Mouse (Mus musculus): ENCODE measurements around the gene Mak. TPM values are rescaled to one million over a fixed set of nuclear protein-coding genes. Genes with fewer than 3 reads are reported as not detected.

Gene Mak
- polyA plus RNA-seq (2011; ENCODE audit: insufficient read length, low read depth, missing spikeins), result not detected in 2 replicates

- no peak for TF ChIP-seq CTCF (IDR thresholded peaks at IDR 0.05; ENCODE audit: borderline replicate concordance, insufficient read depth, low read length)
- no peak for TF ChIP-seq POLR2A (IDR thresholded peaks at IDR 0.05; ENCODE audit: low read depth, low read length)
- no peak within 1 kb of the TSS for H3K27ac ChIP-seq (ENCODE audit: insufficient read depth, low read length)
- H3K4me3 ChIP-seq (ENCODE audit: insufficient read depth, low read length), result peak within 1 kb of the TSS; percentile 44
- H3K4me1 ChIP-seq (ENCODE audit: control insufficient read depth, insufficient read depth, low read length), result no peaks in the 10 kb centered on the region
These were observed at the start of gene Mak for GRCm38 (mm10) chr13:41079421-41079780. Gene Mak, minus strand, starts transcription at chr13:41079706.

- no peak overlapping the region for H3K27ac ChIP-seq (ENCODE audit: insufficient read depth, low read length)
- H3K4me3 ChIP-seq (ENCODE audit: insufficient read depth, low read length), result no peak overlapping the region
- H3K4me1 ChIP-seq (ENCODE audit: control insufficient read depth, insufficient read depth, low read length), result no peaks in the 10 kb centered on the region
- no peak for TF ChIP-seq CTCF (IDR thresholded peaks at IDR 0.05; ENCODE audit: borderline replicate concordance, insufficient read depth, low read length)
- no peak for TF ChIP-seq POLR2A (IDR thresholded peaks at IDR 0.05; ENCODE audit: low read depth, low read length)
These were observed 49.6 kb upstream of the Mak start for GRCm38 (mm10) chr13:41129061-41129460.

GRCm38 (mm10) chr13:41128326-41128725, 48.8 kb upstream of the Mak start:
- TF ChIP-seq CTCF (IDR thresholded peaks at IDR 0.05; ENCODE audit: borderline replicate concordance, insufficient read depth, low read length) (no peak), POLR2A (IDR thresholded peaks at IDR 0.05; ENCODE audit: low read depth, low read length) (no peak)
- Histone ChIP-seq H3K27ac (ENCODE audit: insufficient read depth, low read length) (no peak overlapping the region), H3K4me1 (ENCODE audit: control insufficient read depth, insufficient read depth, low read length) (no peaks in the 10 kb centered on the region), H3K4me3 (ENCODE audit: insufficient read depth, low read length) (no peak overlapping the region)

- Histone ChIP-seq H3K4me1 (ENCODE audit: control insufficient read depth, insufficient read depth, low read length) (no peaks in the 10 kb centered on the region), H3K27ac (ENCODE audit: insufficient read depth, low read length) (no peak overlapping the region), H3K4me3 (ENCODE audit: insufficient read depth, low read length) (no peak overlapping the region)
- TF ChIP-seq POLR2A (IDR thresholded peaks at IDR 0.05; ENCODE audit: low read depth, low read length), result no peak
- no peak for TF ChIP-seq CTCF (IDR thresholded peaks at IDR 0.05; ENCODE audit: borderline replicate concordance, insufficient read depth, low read length)
These were observed 44.2 kb upstream of the Mak start for GRCm38 (mm10) chr13:41123666-41124225.

- Histone ChIP-seq H3K4me1 (ENCODE audit: control insufficient read depth, insufficient read depth, low read length) (no peaks in the 10 kb centered on the region), H3K4me3 (ENCODE audit: insufficient read depth, low read length) (no peak overlapping the region), H3K27ac (ENCODE audit: insufficient read depth, low read length) (no peak overlapping the region)
- TF ChIP-seq POLR2A (IDR thresholded peaks at IDR 0.05; ENCODE audit: low read depth, low read length), result no peak
- no peak for TF ChIP-seq CTCF (IDR thresholded peaks at IDR 0.05; ENCODE audit: borderline replicate concordance, insufficient read depth, low read length)
These were observed 39.8 kb upstream of the Mak start for GRCm38 (mm10) chr13:41119152-41119945.

GRCm38 (mm10) chr13:41113940-41114339, 34.4 kb upstream of the Mak start, which contains the start of gene Sycp2l:
Gene Sycp2l, plus strand, starts transcription at chr13:41114307.
- no peaks in the 10 kb centered on the region for H3K4me1 ChIP-seq (ENCODE audit: control insufficient read depth, insufficient read depth, low read length)

GRCm38 (mm10) chr13:41110935-41111334, 31.4 kb upstream of the Mak start, which contains the start of gene Gcm2:
Gene Gcm2, minus strand, starts transcription at chr13:41111035.
- TF ChIP-seq CTCF (IDR thresholded peaks at IDR 0.05; ENCODE audit: borderline replicate concordance, insufficient read depth, low read length) (no peak), POLR2A (IDR thresholded peaks at IDR 0.05; ENCODE audit: low read depth, low read length) (no peak)
- no peak within 1 kb of the TSS for H3K4me3 ChIP-seq (ENCODE audit: insufficient read depth, low read length)
- H3K27ac ChIP-seq (ENCODE audit: insufficient read depth, low read length), result no peak within 1 kb of the TSS
- no peaks in the 10 kb centered on the region for H3K4me1 ChIP-seq (ENCODE audit: control insufficient read depth, insufficient read depth, low read length)

More at GRCm38 (mm10) chr13:41113940-41114339, 34.4 kb upstream of the Mak start, which contains the start of gene Sycp2l:
- Histone ChIP-seq H3K4me3 (ENCODE audit: insufficient read depth, low read length) (no peak within 1 kb of the TSS), H3K27ac (ENCODE audit: insufficient read depth, low read length) (no peak within 1 kb of the TSS)
- TF ChIP-seq CTCF (IDR thresholded peaks at IDR 0.05; ENCODE audit: borderline replicate concordance, insufficient read depth, low read length) (no peak), POLR2A (IDR thresholded peaks at IDR 0.05; ENCODE audit: low read depth, low read length) (no peak)

GRCm38 (mm10) chr13:41105541-41105940, 26.0 kb upstream of the Mak start:
- Histone ChIP-seq H3K27ac (ENCODE audit: insufficient read depth, low read length) (no peak overlapping the region), H3K4me1 (ENCODE audit: control insufficient read depth, insufficient read depth, low read length) (no peaks in the 10 kb centered on the region), H3K4me3 (ENCODE audit: insufficient read depth, low read length) (no peak overlapping the region)
- TF ChIP-seq POLR2A (IDR thresholded peaks at IDR 0.05; ENCODE audit: low read depth, low read length), result no peak
- TF ChIP-seq CTCF (IDR thresholded peaks at IDR 0.05; ENCODE audit: borderline replicate concordance, insufficient read depth, low read length), result no peak

GRCm38 (mm10) chr13:41103841-41104525, 24.5 kb upstream of the Mak start:
- H3K27ac ChIP-seq (ENCODE audit: insufficient read depth, low read length), result no peak overlapping the region
- H3K4me3 ChIP-seq (ENCODE audit: insufficient read depth, low read length), result no peak overlapping the region
- TF ChIP-seq CTCF (IDR thresholded peaks at IDR 0.05; ENCODE audit: borderline replicate concordance, insufficient read depth, low read length), result no peak
- no peak for TF ChIP-seq POLR2A (IDR thresholded peaks at IDR 0.05; ENCODE audit: low read depth, low read length)
- H3K4me1 ChIP-seq (ENCODE audit: control insufficient read depth, insufficient read depth, low read length), result no peaks in the 10 kb centered on the region
